Mouse (Mus musculus): ENCODE data around the gene Ddx3x. TPM values are rescaled to one million over a fixed set of nuclear protein-coding genes. Genes with fewer than 3 reads are reported as not detected.
"Not testable (repeated sequence)": the region's sequence is repeated elsewhere in the genome, so short reads cannot be mapped to it uniquely, and the experiment has no call there.

Gene Ddx3x
- 63.1 TPM for polyA plus RNA-seq (2012; fragmentation: generic; extraction: Trizol)
- long read RNA-seq, experiment 1, full-length matches to known transcripts: 5 of 23 reads
- long read RNA-seq, experiment 1, partial matches to known transcripts: 8 of 23 reads
- long read RNA-seq, experiment 1, other reads (novel, unspliced or antisense): 10 of 23 reads
- long read RNA-seq, experiment 2, full-length matches to known transcripts: 133 of 189 reads
- long read RNA-seq, experiment 2, partial matches to known transcripts: 45 of 189 reads
- long read RNA-seq, experiment 2, other reads (novel, unspliced or antisense): 11 of 189 reads

DNA sequence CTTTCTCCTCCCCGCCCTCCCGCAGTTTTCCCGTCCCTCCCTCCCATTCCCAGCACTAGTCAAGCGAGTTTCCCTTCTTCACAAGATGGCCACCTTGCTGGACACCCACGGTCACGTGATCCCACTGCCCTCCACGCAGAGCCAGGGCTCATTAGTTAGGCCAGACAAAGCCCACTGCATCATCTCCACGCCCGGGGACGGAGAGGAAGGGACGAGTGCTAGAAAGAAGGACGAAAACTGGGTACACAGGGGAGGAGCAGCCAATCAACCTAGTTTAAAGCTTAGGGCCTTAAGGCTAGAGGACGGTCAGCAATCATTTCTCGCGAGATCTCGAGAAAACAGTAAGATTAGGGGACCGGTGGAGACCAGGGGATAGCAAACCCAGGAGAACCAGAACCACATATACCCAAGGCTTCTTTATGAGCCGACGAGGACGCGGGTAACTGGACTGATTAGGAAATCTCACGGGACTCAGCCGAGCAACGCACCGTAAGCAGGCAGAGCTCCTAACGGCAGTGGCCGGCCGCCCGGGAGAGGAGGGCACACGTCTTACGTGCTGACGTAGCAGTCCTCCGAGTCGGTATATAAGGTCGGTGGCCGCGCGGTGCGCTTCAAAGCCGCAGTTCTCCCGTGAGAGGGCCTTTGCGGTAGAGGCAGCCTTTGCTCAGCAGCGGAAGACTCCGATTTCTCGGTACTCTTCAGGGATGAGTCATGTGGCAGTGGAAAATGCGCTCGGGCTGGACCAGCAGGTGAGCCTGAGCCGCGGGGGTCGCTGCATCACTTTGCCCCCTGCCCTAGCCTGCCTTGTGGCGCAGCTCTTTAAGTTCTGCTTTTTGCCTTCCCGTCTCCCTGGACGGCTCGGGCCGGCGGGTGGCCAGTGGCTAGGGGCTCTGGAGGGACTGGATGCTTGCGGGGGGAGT is at the start of gene Ddx3x:
TSS of gene Ddx3x (plus strand) at position 562 of the 920 bp plus-strand sequence.
- H3ac ChIP-seq (ENCODE audit: control insufficient read depth, insufficient read length, low read depth): peak within 1 kb of the TSS; percentile 99
- peaks cover 37% of the 10 kb centered on the region for H3K79me3 ChIP-seq (ENCODE audit: low read depth)
- H3K4me3 ChIP-seq (ENCODE audit: insufficient read depth, poor library complexity, severe bottlenecking): peak within 1 kb of the TSS; percentile 95
- H3K36me3 ChIP-seq (ENCODE audit: control insufficient read depth, insufficient read depth): peaks cover 26% of the 10 kb centered on the region
- no peaks in the 10 kb centered on the region for H3K27me3 ChIP-seq (ENCODE audit: control insufficient read depth, insufficient read depth, insufficient read length)
- TF ChIP-seq MYOD1 (IDR thresholded peaks at IDR 0.05; ENCODE audit: control insufficient read depth, insufficient read length, low read depth) (no peak), CTCF (IDR thresholded peaks at IDR 0.05; ENCODE audit: control insufficient read depth, insufficient read depth, insufficient read length) (no peak), MYOG (IDR thresholded peaks at IDR 0.05; ENCODE audit: control insufficient read depth, extremely low read depth, insufficient read length) (no peak), CEBPB (IDR thresholded peaks at IDR 0.05; ENCODE audit: low read depth) (no peak), MAX (IDR thresholded peaks at IDR 0.05) (no peak), USF1 (IDR thresholded peaks at IDR 0.05; ENCODE audit: low read depth) (peak; percentile 95), FOSL1 (IDR thresholded peaks at IDR 0.05; ENCODE audit: insufficient read depth, low read length, poor library complexity, severe bottlenecking) (no peak)
- peaks cover 49% of the 10 kb centered on the region for H3K79me2 ChIP-seq (ENCODE audit: control insufficient read depth, insufficient read depth)

DNA sequence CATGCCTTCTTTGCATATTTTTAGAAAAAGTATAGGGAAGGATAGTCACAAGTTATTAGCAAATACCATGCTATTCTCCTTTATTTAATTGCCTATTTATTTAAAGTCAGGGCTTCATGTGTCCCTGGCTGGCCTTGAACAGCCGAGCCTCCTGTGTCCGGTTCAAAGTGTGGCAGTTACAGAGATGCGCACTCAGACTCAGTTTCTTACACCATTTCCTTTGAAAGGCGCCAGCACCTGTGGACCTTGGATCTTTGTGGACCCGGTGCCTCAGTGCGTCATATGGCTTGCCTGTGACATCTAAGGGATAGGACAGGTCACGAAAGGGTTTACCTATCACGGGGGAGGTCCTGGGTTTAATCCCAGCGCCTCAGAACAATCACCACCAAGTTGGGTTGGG is 49.5 kb upstream of the Ddx3x start:
- no peak for TF ChIP-seq MAX (IDR thresholded peaks at IDR 0.05)
- no peak for TF ChIP-seq MYOD1 (IDR thresholded peaks at IDR 0.05; ENCODE audit: control insufficient read depth, insufficient read length, low read depth)
- TF ChIP-seq FOSL1 (IDR thresholded peaks at IDR 0.05; ENCODE audit: insufficient read depth, low read length, poor library complexity, severe bottlenecking): no peak
- TF ChIP-seq USF1 (IDR thresholded peaks at IDR 0.05; ENCODE audit: low read depth): no peak
- TF ChIP-seq MYOG (IDR thresholded peaks at IDR 0.05; ENCODE audit: control insufficient read depth, extremely low read depth, insufficient read length): no peak
- no peak for TF ChIP-seq CTCF (IDR thresholded peaks at IDR 0.05; ENCODE audit: control insufficient read depth, insufficient read depth, insufficient read length)
- TF ChIP-seq CEBPB (IDR thresholded peaks at IDR 0.05; ENCODE audit: low read depth): no peak
- no peaks in the 10 kb centered on the region for H3K79me2 ChIP-seq (ENCODE audit: control insufficient read depth, insufficient read depth)
- H3K36me3 ChIP-seq (ENCODE audit: control insufficient read depth, insufficient read depth): no peaks in the 10 kb centered on the region
- no peaks in the 10 kb centered on the region for H3K79me3 ChIP-seq (ENCODE audit: low read depth)
- no peaks in the 10 kb centered on the region for H3K27me3 ChIP-seq (ENCODE audit: control insufficient read depth, insufficient read depth, insufficient read length)
- H3ac ChIP-seq (ENCODE audit: control insufficient read depth, insufficient read length, low read depth): no peak overlapping the region
- H3K4me3 ChIP-seq (ENCODE audit: insufficient read depth, poor library complexity, severe bottlenecking): no peak overlapping the region

DNA sequence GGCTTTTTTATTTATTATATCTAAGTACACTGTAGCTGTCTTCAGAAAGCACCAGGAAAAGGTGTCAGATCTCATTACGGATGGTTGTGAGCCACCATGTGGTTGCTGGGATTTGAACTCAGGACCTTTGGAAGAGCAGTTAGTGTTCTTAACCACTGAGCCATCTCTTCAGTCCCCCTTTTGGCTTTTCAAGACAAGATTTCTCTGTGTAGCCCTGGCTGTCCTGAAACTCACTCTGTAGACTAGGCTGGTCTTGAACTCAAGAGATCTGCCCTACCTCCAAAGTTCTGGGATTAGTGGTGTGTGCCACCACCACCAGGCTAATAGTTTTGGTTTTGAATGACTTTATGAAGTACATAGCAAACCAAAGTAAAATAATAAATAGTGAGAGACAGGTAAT is 47.9 kb upstream of the Ddx3x start:
- not testable (repeated sequence) for H3ac ChIP-seq (ENCODE audit: control insufficient read depth, insufficient read length, low read depth); H3K79me3 ChIP-seq (ENCODE audit: low read depth); H3K79me2 ChIP-seq (ENCODE audit: control insufficient read depth, insufficient read depth); H3K36me3 ChIP-seq (ENCODE audit: control insufficient read depth, insufficient read depth); H3K4me3 ChIP-seq (ENCODE audit: insufficient read depth, poor library complexity, severe bottlenecking); H3K27me3 ChIP-seq (ENCODE audit: control insufficient read depth, insufficient read depth, insufficient read length)

DNA sequence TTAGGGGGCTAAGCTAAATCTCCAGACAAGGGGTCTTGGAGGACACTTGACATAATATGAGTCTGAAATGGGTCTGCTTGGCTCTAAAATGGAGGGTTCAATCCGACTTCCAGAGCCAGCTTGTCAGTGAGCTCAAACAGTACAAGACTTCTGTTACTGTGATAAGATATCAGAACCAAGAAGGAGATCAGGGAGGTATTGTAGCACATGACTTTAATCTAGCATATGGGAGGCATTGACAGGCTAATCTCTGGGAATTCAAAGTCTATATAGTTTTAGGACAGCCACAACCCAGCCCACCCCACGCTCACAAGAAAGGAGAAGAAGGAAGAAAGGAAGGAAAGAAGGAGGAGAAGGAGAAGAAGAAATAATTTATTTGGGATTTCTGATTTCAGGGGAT is 47.1 kb upstream of the Ddx3x start:
- Histone ChIP-seq H3K36me3 (ENCODE audit: control insufficient read depth, insufficient read depth) (no peaks in the 10 kb centered on the region), H3ac (ENCODE audit: control insufficient read depth, insufficient read length, low read depth) (no peak overlapping the region), H3K79me2 (ENCODE audit: control insufficient read depth, insufficient read depth) (no peaks in the 10 kb centered on the region), H3K79me3 (ENCODE audit: low read depth) (no peaks in the 10 kb centered on the region), H3K27me3 (ENCODE audit: control insufficient read depth, insufficient read depth, insufficient read length) (no peaks in the 10 kb centered on the region), H3K4me3 (ENCODE audit: insufficient read depth, poor library complexity, severe bottlenecking) (no peak overlapping the region)
- TF ChIP-seq MYOG (IDR thresholded peaks at IDR 0.05; ENCODE audit: control insufficient read depth, extremely low read depth, insufficient read length) (no peak), FOSL1 (IDR thresholded peaks at IDR 0.05; ENCODE audit: insufficient read depth, low read length, poor library complexity, severe bottlenecking) (no peak), CEBPB (IDR thresholded peaks at IDR 0.05; ENCODE audit: low read depth) (no peak), CTCF (IDR thresholded peaks at IDR 0.05; ENCODE audit: control insufficient read depth, insufficient read depth, insufficient read length) (no peak), MYOD1 (IDR thresholded peaks at IDR 0.05; ENCODE audit: control insufficient read depth, insufficient read length, low read depth) (no peak), USF1 (IDR thresholded peaks at IDR 0.05; ENCODE audit: low read depth) (no peak), MAX (IDR thresholded peaks at IDR 0.05) (no peak)

DNA sequence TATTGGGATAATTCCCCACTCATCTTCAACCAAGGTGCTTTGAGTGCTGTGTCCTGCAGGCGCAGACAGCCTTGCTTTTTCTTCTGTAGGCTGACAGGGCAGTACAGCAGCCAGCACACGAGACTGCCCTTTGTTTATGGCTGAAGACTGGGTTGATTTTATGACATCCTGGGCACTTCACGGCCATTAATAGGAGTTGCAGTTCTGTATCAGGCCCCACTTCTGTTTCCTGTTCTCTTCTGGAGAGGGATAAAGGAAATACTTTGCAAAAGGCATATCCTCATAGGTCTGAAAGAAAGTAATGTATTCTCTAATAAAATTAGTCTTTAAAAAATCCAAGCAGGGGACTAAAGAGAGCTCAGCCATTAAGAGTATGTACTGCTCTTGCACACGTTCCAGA is 46.1 kb upstream of the Ddx3x start:
- Histone ChIP-seq H3K79me2 (ENCODE audit: control insufficient read depth, insufficient read depth) (no peaks in the 10 kb centered on the region), H3K36me3 (ENCODE audit: control insufficient read depth, insufficient read depth) (no peaks in the 10 kb centered on the region), H3ac (ENCODE audit: control insufficient read depth, insufficient read length, low read depth) (no peak overlapping the region), H3K4me3 (ENCODE audit: insufficient read depth, poor library complexity, severe bottlenecking) (no peak overlapping the region), H3K79me3 (ENCODE audit: low read depth) (no peaks in the 10 kb centered on the region), H3K27me3 (ENCODE audit: control insufficient read depth, insufficient read depth, insufficient read length) (no peaks in the 10 kb centered on the region)
- TF ChIP-seq FOSL1 (IDR thresholded peaks at IDR 0.05; ENCODE audit: insufficient read depth, low read length, poor library complexity, severe bottlenecking) (no peak), MAX (IDR thresholded peaks at IDR 0.05) (no peak), CEBPB (IDR thresholded peaks at IDR 0.05; ENCODE audit: low read depth) (no peak), CTCF (IDR thresholded peaks at IDR 0.05; ENCODE audit: control insufficient read depth, insufficient read depth, insufficient read length) (no peak), MYOG (IDR thresholded peaks at IDR 0.05; ENCODE audit: control insufficient read depth, extremely low read depth, insufficient read length) (no peak), MYOD1 (IDR thresholded peaks at IDR 0.05; ENCODE audit: control insufficient read depth, insufficient read length, low read depth) (no peak), USF1 (IDR thresholded peaks at IDR 0.05; ENCODE audit: low read depth) (no peak)
